Mouse (Mus musculus) cerebellum, adult (tissue): ENCODE data around the gene 6430531B16Rik.

Experiments
- ATAC-seq: cut with Nextera tagmentation; 2 replicates; pipeline ENCODE4 v1.9.2; 2017; ENCODE audit warnings: mild to moderate bottlenecking, moderate library complexity, mixed read lengths; ENCODE audit not compliant: insufficient number of reproducible peaks, low FRiP score, low TSS enrichment

Gene 6430531B16Rik

DNA sequence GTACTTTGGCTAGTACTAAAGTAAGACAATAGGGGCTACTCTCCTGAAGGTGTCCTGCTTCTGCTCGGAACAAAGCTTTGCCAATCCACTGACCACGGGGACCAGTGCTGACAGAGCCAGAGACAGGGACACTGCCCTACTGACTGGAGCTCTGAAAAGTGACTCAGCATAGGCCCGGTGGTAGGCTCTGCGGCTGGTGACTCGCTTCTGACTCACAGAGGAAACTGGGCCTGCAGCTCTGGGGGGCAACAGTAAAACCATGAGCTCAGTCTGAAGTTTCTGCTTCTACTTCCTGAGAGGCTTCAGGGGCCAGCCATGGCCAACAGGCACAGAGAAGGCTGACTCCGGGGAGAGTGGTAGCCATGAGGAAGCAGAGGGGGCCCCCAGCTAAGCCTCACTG lies 7.1 kb downstream of the 6430531B16Rik start:
- ATAC-seq, result no peak

DNA sequence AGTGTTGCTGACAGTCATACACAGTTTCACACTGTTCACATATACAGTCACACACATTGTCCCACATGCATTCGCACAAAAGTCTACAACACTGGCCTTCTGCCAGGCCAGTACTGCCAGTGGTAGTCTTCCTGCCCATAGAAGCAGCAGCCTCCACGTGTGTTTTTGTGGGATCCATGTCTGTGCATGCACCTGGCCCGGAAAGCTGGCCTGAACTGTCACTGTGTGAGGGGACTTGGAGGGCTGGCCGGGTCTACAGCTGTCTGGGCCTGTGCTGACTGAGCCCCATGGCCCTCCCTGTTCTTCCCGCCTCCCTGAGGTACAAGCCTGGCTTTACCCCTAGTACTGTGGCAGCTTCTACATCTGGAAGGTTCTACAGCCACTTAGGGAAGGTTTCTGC lies 7.6 kb downstream of the 6430531B16Rik start:
- ATAC-seq, result no peak

DNA sequence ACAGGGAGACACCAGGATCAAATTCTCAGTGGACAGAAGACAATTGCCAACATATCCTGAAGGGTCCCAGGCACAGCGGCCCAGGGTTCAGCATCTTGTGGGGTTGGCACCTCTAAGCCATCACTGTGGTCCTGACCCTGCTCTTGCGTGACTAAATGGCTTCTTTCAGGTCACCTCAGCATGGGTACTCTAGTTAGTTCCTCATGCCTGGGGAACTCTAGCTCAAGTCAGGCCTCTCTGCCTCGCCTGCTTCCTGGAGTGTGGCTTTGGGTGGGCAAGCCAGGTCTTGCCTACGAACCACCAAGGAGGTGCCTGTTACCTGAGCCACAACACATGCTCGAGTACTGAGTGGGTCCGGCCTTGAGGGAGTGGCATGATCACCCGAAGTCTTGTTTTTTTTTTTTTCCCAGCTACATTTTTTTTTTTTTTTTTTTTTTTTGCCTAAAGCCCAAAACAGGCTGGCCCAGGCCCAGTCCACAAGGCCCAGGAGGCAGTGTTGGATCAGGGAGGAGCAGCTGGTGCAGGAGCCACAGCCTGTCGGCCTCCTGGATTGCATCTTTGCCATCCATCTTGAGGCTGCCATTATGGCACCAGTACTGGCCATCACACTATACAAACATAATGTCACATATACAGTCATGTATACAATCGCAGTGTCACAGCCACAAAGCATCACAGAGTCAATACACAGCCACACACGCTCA lies 8.2 kb downstream of the 6430531B16Rik start:
- ATAC-seq, result no peak

DNA sequence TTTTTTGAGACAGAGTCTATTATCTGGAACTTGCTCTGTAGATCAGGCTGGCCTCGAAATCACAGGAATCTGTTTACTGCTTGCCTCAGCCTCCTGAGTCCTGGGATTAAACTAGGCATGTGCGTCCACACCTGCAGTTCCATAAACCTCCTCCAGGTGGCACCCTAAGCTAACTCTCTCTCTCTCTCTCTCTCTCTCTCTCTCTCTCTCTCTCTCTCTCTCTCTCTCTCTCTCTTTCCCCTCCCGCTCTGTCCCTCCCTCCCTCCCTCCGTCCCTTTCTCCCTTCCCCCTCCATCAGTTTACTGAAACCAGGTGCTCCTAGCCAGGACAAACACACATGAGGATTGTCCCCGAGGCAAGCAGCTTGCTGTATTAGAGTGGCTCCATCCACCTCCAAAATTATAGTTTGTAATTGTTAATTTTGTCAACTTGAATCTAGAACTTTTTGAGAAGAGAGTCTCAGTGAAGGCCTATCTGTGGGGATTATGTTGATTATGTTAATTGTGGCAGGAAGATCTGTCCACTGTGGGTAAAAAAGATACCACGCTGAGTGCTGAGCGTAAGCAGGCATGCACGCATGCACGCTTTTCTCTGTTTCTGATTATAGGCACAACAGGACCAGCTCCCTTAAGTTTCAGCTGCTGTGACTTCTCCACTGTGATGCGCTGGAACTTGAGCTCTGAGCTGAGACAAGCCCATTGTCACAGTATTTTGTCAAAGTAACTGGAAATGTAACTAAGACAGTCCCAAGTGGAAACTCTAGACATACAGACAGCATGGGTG lies 9.0 kb downstream of the 6430531B16Rik start:
- no peak for ATAC-seq

DNA sequence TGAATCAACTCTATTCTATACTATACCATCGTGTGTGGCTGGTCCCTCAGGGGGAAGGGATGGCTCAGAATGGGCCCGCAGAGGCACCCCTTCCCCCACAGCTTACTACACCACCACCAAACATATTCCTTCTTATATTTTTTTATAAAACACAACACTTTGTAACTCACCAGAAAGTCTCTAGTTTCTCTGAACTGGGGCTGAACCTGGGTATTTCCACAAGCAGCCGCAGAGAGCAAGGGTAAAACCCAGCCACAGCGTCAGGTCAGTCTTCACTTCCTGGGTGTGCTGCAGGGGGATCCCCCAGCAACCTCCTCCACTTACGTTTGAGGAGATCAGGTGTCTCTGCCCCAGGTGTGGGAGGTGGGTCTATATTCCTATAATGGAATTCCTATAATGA lies 10.1 kb downstream of the 6430531B16Rik start:
- no peak for ATAC-seq

DNA sequence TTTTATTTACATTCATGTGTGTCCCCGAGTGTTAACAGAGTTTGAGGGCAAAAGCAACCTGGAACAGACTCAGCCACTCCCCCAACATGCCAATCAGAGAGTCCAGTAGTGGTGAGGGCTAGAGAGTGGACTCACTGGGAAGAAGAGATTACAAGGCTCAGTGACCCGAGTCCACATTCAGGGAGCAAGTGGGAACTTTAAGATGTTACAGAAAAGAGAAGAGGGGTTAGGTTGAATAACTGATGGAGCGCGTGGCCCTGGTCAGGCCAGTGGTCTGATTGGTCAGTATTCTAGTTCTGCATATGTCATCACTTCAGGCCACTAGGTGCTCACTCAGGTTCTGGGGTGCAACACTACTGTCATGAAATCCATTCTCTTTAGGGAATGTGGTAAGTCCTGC lies 11.4 kb downstream of the 6430531B16Rik start:
- ATAC-seq, result no peak

DNA sequence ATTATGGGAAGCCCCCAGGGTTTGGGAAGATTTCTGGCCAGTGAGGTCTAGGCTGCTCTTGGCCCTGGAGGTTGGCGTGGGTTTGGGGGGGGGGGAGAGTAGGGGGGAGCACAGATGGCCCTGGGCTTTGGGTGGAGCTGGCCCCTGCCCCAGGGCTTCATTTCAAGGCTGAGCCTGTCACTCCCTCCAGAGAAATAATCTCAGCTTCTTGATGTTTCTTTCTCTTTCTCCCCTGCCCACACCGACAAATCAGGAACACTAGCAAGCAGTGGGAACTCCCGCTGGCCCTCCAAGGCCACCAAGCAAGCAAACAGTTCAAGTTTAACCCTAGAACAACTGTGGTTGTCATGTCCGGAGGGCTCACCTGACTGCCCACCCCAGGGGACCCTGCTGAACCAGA lies 14.7 kb downstream of the 6430531B16Rik start:
- no peak for ATAC-seq

DNA sequence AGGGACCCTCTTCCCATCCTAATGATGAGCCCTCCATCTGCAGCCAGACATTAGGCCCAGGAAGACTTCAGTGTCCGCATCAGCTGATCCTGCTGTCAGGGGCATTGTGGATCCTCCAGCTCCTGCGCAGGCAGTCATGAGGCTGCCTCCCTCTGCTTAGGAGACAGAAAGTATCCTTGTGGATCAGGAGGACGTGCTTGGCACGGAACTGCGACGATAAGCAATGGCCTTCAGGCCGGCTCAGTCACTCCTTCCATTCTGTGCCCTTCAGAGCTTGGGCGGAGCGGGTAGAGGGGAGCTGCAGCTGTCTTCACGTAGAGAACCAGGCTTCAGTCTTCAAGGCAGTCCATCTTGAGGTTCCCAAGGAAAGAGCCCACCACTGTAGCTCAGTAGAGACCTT lies 17.4 kb downstream of the 6430531B16Rik start:
- no peak for ATAC-seq

DNA sequence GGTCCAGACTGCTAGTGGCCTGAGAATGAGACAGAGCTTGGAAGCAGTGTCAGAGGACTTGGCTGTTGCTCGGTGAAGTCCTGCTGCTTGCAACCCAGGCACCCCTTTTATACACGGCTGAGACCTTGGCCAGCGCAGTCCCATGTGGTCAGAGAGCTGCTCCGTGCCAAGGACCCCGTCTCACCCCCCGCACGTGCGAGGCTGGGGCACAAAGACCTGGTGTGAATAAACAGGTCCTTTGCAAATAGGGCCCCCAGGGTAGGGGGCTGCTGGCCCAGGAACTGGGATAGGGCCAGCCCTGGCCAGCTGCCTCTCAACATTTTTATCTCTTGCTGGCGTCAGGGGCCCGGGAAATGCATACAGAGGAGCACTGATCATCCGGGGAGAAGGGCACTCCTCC lies 20.6 kb downstream of the 6430531B16Rik start:
- no peak for ATAC-seq

DNA sequence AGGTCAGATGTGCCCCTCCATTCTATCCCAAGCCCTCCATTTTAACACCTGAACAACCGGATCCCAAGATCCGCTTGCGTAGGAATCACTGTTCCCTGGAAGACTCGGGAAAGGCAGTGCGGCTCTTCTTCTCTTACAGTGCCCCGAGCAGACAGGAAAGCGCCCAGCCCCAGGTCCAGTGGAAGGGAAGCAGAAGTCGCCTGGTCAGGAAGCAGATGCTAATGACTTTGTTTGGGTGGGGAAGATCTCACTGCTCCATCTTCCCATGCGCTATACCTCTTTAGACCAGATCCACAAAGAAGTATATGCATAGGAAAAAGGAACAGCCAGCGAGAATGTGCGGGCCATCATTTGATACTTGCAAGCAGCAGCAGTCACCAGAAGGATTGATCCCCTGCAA lies 21.1 kb downstream of the 6430531B16Rik start:
- no peak for ATAC-seq

DNA sequence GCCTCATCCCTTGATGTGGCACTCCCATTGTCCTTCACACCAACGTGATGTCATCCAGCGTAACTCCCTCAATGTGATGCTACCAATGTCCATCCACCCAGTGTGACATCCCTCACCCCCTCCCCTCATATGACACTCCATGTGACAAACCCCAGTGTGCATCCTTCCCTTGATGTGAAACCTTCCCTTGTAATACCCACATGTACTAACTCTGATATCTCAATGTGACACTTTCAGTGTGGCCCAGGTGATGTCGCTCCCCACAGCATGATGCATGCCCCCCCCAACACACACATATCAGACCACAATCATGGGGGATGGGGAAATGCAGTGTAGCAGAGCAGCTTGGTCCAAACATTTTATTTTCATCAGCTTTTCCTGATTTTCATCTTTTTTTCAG lies 21.9 kb downstream of the 6430531B16Rik start:
- no peak for ATAC-seq

DNA sequence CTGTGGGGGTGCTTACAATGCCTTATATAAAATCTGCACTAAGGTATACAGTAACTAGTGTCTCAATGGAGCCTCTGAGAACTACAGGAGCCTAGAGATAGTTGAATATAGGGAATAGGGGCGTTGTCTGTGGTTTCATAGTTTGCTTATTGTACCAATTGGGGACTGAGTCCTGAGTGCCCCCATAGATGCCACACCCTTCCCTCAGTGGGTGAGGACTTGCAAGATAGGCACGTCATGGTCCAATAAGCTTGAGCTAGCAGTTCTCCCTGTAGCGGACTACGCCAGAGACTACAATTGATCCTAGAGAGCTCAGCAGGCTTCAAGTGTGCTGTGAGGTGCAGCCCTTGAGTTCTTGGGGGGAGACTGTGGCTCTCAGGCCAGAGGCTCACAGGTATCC lies 23.1 kb downstream of the 6430531B16Rik start:
- ATAC-seq, result no peak

DNA sequence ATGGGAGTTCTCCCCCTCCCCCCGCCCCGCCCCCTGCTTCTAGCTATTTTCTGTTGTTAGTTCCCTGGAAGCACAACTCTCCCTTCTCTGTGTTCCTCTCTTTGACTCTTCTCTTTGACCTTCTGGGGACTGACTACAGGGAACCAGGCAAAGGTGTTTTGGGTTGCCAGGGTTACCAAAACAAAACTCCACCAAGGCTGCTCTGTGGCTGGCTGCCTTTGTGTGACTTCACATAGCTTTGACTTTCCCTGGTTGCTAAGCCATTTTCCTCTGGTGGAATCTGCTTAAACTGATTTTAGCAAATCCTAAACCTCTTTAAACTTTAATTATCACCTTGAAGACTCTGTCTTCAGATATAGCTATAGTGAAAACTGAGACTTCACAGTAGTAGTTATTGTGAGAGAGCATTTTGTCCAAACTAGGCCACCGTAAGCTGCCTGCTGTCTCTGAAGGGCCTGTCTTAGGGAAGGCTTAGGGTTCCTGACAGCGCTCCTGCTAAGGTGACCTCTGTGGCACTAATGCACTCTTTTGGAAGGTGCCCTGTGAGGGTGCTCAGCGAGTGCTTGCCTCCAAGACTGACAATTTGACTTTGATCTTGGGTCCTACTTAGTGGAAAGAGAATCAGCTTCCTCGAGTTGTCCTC lies 26.4 kb downstream of the 6430531B16Rik start:
- ATAC-seq, result no peak

DNA sequence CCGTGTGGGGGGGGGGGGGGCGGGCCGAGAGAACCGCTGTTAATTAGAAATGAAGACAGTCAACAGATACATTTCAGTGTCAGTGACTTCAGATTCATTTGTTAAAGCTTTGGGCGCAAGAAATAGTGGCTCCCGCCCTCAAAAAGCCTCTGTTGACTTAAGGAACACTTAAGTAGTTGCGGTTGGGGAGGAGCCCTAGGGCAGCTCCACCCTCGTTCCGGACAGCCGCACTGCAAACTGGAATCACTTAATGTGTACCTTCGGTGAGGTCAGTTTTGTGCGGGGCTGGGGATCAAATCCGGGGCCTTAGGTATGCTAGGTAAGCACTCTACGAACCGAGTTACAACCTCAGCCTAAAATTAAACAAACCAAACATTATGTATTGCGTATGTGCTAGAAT lies 27.5 kb downstream of the 6430531B16Rik start:
- no peak for ATAC-seq

DNA sequence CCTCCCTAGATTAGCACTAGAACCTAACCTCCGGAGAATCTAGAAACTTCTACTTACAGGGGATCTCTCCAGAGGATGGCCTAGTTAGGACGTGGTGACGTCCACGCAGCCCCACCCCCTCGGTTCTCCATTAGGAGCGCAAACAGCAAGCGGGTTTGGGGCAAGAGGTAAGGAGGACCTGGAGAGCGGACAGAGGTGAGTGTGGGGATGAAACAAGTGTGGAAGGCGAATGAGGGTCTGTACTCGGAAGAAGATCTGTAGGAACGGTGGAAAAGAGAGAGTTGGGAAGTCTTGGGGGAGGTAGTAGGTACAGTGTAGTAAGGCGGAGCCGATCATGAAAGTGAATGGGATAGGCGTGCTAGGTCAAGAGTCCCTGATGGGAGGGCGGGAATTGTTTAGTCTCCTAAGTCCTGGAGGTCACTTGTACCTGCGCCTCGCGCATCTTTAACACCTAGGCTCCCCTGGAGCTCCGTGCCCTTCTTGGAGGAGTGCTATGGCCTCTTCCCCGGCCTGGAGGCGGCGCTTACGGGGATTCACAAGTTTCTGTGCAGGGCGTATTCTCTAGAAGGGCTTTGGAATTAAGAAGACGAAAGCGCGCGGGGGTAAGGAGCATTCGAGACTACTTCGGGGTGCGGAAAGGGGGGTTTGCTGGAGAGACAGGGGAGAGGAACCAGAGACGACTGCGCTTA lies 28.1 kb downstream of the 6430531B16Rik start:
- no peak for ATAC-seq

DNA sequence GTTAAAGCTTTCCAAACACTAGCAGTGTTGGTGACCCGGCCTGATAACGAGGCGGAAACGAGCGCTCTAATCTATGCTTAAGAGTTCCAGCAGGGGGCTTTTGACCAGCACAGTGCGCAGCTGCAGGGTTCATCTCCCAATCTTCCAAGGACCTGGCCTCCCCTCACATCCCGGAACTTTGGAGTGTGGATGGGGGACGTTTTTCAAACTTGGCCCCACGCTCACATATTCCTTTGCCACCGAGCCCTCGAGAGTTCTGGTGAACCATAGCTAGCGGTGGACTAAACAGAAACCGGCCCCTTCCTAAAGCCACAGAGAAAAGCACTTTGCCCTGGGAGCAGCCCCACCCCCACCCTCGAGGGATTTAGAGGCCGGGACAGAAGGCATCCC lies 28.7 kb downstream of the 6430531B16Rik start:
- ATAC-seq, result no peak

DNA sequence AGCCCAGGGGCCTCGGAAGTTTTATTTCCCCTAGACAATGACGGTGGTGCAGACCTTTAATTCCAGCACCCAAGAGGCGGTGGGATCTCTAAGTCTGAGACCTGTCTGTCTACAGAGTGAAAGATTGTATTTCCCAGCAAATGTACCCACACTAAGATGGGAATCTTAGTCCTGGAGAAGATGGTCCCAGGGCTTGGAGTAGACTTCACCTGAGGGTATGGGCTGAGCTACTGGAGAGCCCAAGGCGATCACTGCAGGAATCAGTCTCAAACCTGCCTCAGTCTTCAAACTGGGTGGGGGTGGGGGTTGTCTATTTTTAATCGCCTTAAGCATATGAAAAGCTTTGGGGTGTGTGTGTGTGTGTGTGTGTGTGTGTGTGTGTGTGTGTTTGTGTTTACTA lies 32.5 kb downstream of the 6430531B16Rik start:
- no peak for ATAC-seq

DNA sequence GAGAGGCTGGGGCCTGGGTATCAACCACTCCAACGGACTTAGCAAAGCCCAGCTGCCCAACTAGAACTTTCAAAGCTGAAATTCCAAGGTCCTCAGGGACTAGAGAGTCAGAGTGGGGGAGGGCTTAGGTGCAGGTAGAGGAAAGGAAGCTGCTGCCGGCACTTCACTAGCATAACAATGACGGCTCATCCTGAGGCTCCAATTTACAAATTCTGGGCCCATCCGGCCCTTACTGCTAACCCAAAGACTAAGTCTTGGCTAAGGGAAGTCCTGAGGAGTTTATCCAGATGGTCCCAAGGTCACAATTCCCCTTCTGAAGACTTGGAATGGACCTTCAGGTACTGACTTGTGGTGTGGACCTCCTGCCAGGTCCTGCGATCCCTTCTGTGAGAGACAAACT lies 33.0 kb downstream of the 6430531B16Rik start:
- no peak for ATAC-seq

DNA sequence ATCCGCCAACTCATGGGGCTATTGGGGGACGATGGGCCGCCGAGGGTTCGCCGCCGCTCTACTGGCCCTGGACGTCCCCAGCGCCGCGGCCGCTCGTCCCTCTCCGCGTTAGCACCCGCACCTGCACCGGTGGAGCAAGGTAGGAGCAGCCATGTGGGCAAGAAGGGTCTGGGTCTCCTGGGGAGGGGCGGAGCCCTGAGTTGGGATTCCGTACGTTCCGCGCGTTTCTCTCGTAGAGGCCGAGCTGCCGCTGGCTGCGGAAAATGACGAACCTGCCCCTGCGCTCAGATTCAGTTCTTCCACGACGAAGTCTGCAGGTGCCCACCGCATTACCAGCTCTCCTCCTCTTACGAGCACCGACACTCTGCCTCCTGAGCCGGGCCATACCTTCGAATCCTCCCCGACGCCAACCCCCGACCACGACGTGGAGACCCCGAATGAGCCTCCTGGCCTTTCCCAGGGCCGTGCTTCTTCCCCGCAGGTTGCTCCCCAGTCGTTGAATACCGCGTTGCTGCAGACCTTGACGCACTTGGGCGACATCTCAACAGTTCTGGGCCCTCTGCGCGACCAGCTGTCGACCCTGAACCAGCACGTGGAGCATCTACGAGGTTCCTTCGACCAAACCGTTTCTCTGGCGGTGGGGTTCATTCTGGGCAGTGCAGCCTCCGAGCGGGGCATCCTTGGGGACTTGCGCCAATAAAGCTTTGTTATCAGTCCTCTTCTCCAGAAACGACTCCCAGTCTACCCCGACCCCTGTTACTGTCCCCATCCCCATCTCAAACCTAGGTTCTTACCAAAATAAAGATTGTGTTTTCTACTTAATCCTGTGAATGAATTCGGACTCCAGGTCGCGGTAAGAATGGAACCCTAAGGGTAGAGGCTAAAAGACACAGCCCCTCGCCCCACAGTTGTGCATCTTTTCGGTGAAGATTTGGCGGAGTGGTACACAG lies 34.0 kb downstream of the 6430531B16Rik start:
- no peak for ATAC-seq
